Mouse (Mus musculus) cerebellum, adult 2 months (tissue): ENCODE results near the gene Sohlh2.

Experiments
- CTCF ChIP-seq: fragments of 200-500 bp; IDR thresholded peaks from 2 replicates; pipeline ENCODE4 v1.5.1; 2011; ENCODE audit warnings: low read depth, mild to moderate bottlenecking, control low read depth, low read length, moderate library complexity, borderline replicate concordance; ENCODE audit not compliant: insufficient read depth
- POLR2A ChIP-seq: fragments of 200-500 bp; IDR thresholded peaks from 2 replicates; pipeline ENCODE4 v1.6.1; 2011; ENCODE audit warnings: low read length, control low read depth, borderline replicate concordance; ENCODE audit not compliant: insufficient read depth

GRCm38 (mm10) chr3:55196328-55196710 is 14.5 kb downstream of the Sohlh2 start:
- no peak for TF ChIP-seq POLR2A
- no peak for TF ChIP-seq CTCF
